Mouse (Mus musculus): ENCODE measurements around the gene Cfhr2.
"Not testable (repeated sequence)": the region's sequence is repeated elsewhere in the genome, so short reads cannot be mapped to it uniquely, and the experiment has no call there.

Cfhr2 gene

GRCm38 (mm10) chr1:139858548-139858947, at the start of gene Cfhr2:
Gene Cfhr2 (minus strand): TSS chr1:139858702.
- no peak for DNase-seq (ENCODE audit: low spot score)

- DNase-seq (ENCODE audit: low spot score), result no peak
Observed at GRCm38 (mm10) chr1:139863751-139864150, 5.2 kb upstream of the Cfhr2 start.

GRCm38 (mm10) chr1:139860176-139860575, 1.7 kb upstream of the Cfhr2 start:
- no peak for DNase-seq (ENCODE audit: low spot score)

GRCm38 (mm10) chr1:139839699-139840098, 18.8 kb downstream of the Cfhr2 start:
- DNase-seq (ENCODE audit: low spot score), result no peak

GRCm38 (mm10) chr1:139839290-139839689, 19.2 kb downstream of the Cfhr2 start:
- no peak for DNase-seq (ENCODE audit: low spot score)

- DNase-seq (ENCODE audit: low spot score), result no peak
Observed at GRCm38 (mm10) chr1:139808594-139808993, 49.9 kb downstream of the Cfhr2 start.

- DNase-seq (ENCODE audit: low spot score), result no peak
Observed at GRCm38 (mm10) chr1:139781143-139781542, 77.4 kb downstream of the Cfhr2 start, which contains the start of gene Gm4788. Gene Gm4788 (minus strand): TSS chr1:139781243.

- not testable (repeated sequence) for DNase-seq (ENCODE audit: low spot score)
Observed at GRCm38 (mm10) chr1:139769913-139770312, 88.6 kb downstream of the Cfhr2 start.
